Mouse (Mus musculus) leukemia stem cell, adult 10-12 weeks (primary cell): ENCODE measurements around the gene Olfr1383. TPM values are rescaled to one million over a fixed set of nuclear protein-coding genes. Genes with fewer than 3 reads are reported as not detected.

ENCODE experiments used
- polyA plus RNA-seq: library from polyadenylated mRNA; stranded (reverse); fragments of >175 nt; gene quantifications from 2 replicates; pipeline ENCODE4 v1.2.3, GENCODE M21; 2012; ENCODE audit warnings: low replicate concordance

The Olfr1383 gene
- not detected in 2 replicates for polyA plus RNA-seq

DNA sequence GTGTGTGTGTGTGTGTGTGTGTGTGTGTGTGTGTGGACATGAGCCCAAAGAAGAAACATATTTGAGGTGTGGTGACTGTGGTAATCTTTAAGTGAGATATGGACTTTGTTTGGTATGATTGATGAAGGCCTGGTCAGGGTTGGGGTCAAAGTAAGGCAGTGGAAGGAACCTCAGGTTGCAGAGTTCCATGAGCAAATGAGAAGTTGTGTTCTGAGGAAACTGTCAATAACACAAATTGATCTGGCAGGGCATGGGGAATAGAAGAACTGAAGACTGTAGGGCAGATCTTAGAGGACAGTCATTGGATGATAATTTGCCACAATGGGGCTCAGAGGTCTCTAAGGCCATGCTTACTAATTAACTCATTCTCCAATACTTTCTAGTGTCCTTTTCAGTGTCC, at the start of gene Olfr1383:
Gene Olfr1383 (plus strand): TSS at position 301 of the 400 bp plus-strand sequence.

DNA sequence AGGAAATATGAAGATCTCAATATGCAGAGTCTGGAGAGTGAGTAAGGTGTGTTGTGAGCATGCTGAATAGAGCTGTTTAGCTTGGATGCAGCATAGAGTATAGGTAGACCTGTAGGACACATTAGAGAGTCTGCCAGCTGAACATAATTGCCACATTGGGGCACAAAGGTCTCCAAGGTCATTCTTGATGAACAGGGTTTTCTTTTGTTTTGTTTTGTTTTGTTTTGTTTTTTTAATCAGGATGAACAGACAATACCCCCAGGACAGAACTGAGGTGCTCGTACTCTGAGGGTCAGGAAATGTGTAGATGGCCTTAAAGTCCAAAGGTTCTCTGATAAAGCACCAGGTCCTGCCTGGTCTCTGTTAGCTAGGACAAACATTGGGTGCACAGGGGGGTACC, 30.7 kb upstream of the Olfr1383 start, which contains the start of gene Olfr1385:
Gene Olfr1385 (plus strand): TSS at position 301 of the 400 bp plus-strand sequence.

DNA sequence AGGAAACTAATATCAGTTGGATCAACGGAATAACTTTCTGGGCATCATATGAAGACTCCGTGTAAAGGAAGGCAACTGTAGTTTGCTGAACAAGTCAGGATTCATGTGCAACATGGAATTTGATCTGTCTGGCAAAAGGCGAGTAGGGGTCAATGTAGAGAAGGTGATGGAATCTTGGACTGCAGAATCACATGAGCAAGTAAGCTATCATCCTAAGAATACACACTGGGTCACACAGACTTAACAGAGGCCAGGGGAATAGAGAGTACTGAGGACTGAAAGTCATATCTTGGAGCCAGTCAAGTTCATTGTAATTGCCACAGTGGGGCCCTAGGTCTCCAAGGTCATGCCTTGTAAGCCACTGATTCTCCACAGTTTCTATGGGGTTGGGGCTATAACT, 8.5 kb downstream of the Olfr1383 start, which contains the start of gene Olfr1382:
Gene Olfr1382 (plus strand): TSS at position 301 of the 400 bp plus-strand sequence.

DNA sequence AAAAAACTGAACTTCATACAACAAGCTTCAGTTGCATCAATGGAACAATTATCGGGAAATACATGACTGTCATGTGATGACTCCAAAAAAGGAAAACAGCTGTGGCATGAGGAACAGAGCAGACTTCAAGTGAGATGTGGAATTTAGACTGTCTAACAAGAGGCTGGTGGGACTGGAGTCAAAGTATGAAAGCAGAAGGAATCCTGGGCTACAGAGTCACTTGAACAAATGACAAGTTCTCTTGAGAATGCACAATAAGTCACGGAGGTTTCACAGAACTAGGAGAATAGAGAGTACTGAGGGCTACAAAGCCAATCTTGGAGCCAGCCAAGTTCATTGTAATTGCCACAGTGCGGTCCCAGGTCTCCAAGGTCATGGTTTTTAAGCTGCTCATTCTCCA, 23.7 kb downstream of the Olfr1383 start, which contains the start of gene Olfr1381:
Gene Olfr1381 (plus strand): TSS at position 301 of the 400 bp plus-strand sequence.

DNA sequence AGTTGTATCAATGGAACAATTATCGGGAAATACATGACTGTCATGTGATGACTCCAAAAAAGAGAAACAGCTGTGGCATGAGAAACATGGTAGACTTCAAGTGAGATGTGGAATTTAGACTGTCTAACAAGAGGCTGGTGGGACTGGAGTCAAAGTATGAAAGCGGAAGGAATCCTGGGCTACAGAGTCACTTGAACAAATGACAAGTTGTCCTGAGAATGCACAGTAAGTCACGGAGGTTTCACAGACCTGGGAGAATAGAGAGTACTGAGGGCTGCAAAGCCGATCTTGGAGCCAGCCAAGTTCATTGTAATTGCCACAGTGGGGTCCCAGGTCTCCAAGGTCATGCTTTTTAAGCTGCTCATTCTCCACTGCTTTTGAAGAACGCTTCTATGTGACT, 37.1 kb downstream of the Olfr1383 start, which contains the start of gene Olfr1380:
Gene Olfr1380 (plus strand): TSS at position 301 of the 400 bp plus-strand sequence.

Other genes starting within 250 kb of the Olfr1383 start
- not detected in 2 replicates for gene Olfr1393, start 241.3 kb upstream of the Olfr1383 start, polyA plus RNA-seq
- not detected in 2 replicates for gene Olfr1392, start 234.4 kb upstream of the Olfr1383 start, polyA plus RNA-seq
- not detected in 2 replicates for gene Olfr10, start 214.9 kb upstream of the Olfr1383 start, polyA plus RNA-seq
- not detected in 2 replicates for gene Olfr1391, start 196.9 kb upstream of the Olfr1383 start, polyA plus RNA-seq
- gene Olfr1390, start 184.5 kb upstream of the Olfr1383 start, polyA plus RNA-seq = not detected in 2 replicates
- 0.23 TPM in 1 of 2 replicates, not detected in the other for gene Olfr1389, start 96.6 kb upstream of the Olfr1383 start, polyA plus RNA-seq
- not detected in 2 replicates for gene Olfr1388, start 83.0 kb upstream of the Olfr1383 start, polyA plus RNA-seq
- gene Olfr1387, start 64.3 kb upstream of the Olfr1383 start, polyA plus RNA-seq = not detected in 2 replicates
- gene Olfr1386, start 54.6 kb upstream of the Olfr1383 start, polyA plus RNA-seq = not detected in 2 replicates
- not detected in 2 replicates for gene Olfr1385, start 30.6 kb upstream of the Olfr1383 start, polyA plus RNA-seq
- gene Olfr1384, start 12.9 kb upstream of the Olfr1383 start, polyA plus RNA-seq = not detected in 2 replicates
- not detected in 2 replicates for gene Olfr1382, start 8.6 kb downstream of the Olfr1383 start, polyA plus RNA-seq
- not detected in 2 replicates for gene Olfr1381, start 23.8 kb downstream of the Olfr1383 start, polyA plus RNA-seq
- gene Olfr1380, start 37.2 kb downstream of the Olfr1383 start, polyA plus RNA-seq = not detected in 2 replicates
- gene Flt4, start 89.6 kb downstream of the Olfr1383 start, polyA plus RNA-seq = 2.6 and 3.4 TPM in 2 replicates
- gene Scgb3a1, start 144.0 kb downstream of the Olfr1383 start, polyA plus RNA-seq = 1.2 TPM in 1 of 2 replicates, not detected in the other
- 26.5 and 41.8 TPM in 2 replicates for gene Cnot6, start 193.1 kb downstream of the Olfr1383 start, polyA plus RNA-seq